Mouse (Mus musculus): ENCODE measurements around the gene Cldn19.

Cldn19 gene

DNA sequence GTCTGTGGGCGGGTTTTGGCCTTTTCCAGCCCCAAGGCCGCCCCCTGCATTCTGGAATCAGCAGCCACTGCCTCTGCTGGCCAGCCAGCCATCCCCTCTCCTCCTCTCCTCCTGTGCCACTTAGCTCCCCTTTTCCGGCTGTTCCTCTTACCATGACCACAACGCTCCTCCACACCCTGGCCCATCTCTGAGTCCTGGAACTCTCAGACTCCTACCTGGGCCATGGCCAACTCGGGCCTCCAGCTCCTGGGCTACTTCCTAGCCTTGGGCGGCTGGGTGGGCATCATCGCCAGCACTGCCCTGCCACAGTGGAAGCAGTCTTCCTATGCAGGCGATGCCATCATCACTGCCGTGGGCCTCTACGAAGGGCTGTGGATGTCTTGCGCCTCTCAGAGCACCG, at the start of gene Cldn19:
Gene Cldn19 (plus strand): TSS at position 64 of the 400 bp plus-strand sequence.
- DNase-seq: no peak

DNA sequence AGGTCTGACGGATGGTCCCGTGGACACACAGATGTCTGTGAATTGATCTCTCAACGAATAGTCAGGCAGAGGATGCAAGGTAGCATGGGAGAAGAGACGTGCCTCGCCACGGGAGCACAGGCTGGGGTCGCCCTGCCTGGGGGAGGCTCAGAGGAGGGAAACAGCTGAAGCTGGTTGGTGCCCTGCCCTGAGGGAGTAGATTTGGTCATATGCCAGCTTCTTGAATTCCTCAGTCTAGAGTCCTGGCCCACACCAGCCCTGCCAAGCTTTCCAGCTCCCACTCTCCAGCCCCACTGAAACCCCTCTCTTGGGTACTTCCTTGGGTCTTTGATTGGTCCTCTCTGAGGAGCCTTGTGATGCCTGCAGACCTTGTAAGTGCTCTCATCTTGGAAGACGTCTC, 38.5 kb upstream of the Cldn19 start:
- DNase-seq: no peak

DNA sequence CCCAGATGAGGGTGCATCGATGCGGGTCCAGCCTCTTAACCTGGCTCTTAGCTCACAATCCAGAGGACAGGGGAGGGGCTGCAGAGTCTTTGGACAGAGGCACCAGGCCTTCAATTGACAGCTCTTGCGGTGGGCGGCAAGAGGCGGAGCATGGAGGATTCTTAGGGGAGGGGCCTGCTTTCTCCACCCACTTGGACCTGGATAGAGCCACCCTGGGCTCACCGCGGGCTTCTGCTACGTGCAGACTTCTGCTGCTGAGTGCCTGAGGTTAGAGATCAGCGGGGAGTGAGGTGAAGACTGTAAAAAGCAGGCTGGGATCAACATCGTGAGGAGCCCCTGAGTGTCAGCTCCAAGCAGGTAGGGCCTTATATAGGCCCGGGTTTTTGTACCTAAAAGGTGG, 37.0 kb upstream of the Cldn19 start, which contains the start of gene Tmem269:
Gene Tmem269 (minus strand): TSS at position 49 of the 400 bp plus-strand sequence.
- DNase-seq: no peak

- DNase-seq: peak; percentile 27 to 41
These were observed 31.5 kb upstream of the Cldn19 start for GRCm38 (mm10) chr4:119223696-119224095.

DNA sequence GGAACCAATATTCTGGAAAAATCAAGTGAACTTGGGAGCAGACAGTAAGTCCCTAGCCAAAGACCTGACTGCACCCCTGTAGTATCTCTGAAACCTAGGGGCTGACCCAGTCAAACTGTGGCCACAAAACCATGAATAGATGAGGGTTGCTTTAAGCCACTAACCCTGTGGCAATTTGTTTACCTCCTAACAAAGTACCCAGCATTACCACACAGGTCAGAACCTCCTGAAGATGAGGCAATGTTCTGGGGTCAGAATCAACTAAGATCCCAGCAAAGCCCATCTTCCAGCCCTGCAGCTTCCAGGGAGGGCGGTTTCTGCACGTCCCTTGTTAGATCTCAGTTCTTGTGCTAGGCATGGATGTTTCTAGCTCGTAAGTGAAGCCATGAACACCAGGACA, 30.7 kb upstream of the Cldn19 start:
- DNase-seq: no peak

- DNase-seq: no peak
These were observed 29.5 kb upstream of the Cldn19 start for GRCm38 (mm10) chr4:119225719-119226118.

GRCm38 (mm10) chr4:119226751-119227150, 28.5 kb upstream of the Cldn19 start:
- DNase-seq: no peak

- peak; percentile 100 for DNase-seq
These were observed 22.6 kb upstream of the Cldn19 start, which contains the start of the genes AU022252 and P3h1 for GRCm38 (mm10) chr4:119232410-119233255. AU022252 (minus strand) TSS chr4:119232712. P3h1 (plus strand) TSS chr4:119232915.

GRCm38 (mm10) chr4:119233256-119233901, 21.8 kb upstream of the Cldn19 start:
- peak in 1 of 2 experiments; percentile 47 for DNase-seq

- no peak for DNase-seq
These were observed 20.9 kb upstream of the Cldn19 start for GRCm38 (mm10) chr4:119234348-119234747.

DNA sequence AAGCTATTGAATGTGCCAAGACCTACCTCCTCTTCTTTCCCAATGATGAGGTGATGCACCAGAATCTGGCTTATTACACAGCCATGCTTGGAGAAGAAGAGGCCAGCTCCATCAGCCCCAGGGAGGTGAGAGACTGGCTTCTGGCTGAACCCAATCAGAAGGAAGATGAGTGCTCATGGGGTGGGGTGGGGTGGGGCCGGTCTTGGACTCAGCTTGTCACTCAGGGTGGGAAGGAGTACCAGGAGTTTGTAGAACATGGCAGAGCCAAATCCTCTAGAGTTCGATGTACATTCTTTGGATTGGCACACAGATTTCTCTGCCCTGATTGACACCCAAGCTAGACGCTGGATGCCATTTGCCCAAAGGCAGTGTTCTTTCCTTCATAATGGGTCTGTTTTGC, 16.6 kb upstream of the Cldn19 start:
- DNase-seq: no peak

GRCm38 (mm10) chr4:119239181-119239682, 16.0 kb upstream of the Cldn19 start:
- peak in 1 of 2 experiments; percentile 33 for DNase-seq

DNA sequence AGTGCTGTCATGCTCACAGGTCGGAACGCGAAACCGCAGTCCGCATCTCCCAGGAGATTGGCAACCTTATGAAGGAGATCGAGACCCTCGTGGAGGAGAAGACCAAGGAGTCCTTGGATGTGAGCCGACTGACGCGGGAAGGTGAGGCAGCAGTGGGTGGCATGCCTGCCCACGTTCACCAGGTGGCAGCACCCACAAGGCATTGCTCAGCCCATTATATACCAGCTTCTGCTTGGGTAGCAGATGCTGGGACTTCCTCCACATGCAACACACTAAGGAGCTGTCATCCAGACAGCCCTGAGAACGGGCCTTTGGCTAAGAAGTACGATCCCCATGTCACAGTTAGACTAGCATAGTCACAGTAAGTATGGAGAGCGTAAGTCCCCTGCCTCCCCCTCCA, 13.6 kb upstream of the Cldn19 start:
- DNase-seq: peak in 1 of 2 experiments; percentile 51

DNA sequence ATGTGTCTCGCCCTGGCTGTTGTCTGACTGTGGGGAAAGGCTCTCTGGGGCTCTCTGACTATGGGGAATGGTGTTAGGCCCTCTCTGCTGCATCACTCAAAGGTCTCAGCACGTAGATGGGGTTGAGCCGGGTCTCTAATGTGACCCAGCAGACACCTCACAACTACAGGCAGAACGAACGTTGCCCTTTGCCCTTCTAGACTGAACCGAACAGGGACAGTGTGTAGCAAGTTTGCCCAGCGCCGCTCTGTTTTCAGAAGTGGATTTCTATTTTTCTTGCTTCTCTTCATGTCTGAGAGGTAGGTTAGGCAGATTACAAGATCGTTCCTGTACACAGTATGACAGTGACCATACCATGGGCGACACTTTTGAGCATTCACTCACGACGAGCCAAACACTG, 12.6 kb upstream of the Cldn19 start:
- DNase-seq: peak in 1 of 2 experiments; percentile 42

DNA sequence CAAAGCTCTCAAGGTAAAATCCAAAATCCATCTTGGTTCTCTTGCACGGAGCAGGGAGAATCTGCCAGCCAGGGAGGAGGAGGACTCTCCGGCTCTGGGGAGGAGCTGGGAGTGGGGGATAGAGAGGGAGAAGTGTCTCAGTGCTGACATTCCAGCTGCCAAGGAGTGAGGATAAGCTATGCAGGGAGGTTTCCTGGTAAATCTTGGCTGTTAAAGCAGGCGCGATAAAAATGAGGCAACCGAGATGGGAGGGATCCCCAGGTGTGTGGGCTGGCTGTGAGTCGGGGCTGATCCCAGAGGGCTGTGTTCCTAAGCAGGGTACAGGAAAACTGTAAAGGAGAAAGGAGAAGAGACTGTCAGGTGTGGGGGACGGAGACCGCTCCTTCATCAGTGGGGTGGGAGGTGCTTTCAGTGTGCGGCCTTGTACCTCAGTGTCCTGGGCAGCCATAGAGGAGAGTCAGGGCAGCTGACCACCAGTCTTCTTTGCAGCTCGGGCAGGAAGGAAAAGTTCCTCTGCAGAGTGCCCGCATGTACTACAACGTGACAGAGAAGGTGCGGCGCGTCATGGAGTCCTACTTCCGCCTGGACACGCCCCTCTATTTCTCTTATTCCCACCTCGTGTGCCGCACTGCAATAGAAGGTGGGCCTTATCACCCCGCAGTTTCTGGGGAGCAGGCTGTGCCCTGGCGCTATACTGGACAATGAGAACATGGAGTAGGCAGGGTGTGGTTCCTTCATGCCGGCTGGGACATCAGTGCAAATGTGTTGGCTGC, 10.6 kb upstream of the Cldn19 start:
- no peak for DNase-seq

DNA sequence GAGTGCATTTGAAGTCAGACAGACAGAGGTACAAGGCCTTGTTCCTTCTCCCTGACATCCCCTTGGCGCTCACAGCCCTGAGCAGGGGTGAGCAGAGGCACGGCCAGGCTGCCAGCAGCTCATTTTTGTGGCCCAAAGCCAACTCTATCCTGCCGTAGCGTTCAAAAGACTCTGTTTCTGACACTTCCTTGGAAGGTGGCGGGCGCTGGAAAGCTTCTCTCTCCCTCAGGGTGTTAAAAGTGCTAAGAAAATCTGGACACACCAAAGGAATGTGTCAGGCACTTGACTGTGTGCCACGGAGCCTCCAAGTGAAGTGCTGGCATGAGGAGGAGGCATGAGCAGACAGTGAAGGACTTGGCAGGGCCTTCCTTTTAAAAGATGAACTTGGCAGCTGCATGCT, 9.7 kb upstream of the Cldn19 start:
- peak in 1 of 2 experiments; percentile 28 for DNase-seq

DNA sequence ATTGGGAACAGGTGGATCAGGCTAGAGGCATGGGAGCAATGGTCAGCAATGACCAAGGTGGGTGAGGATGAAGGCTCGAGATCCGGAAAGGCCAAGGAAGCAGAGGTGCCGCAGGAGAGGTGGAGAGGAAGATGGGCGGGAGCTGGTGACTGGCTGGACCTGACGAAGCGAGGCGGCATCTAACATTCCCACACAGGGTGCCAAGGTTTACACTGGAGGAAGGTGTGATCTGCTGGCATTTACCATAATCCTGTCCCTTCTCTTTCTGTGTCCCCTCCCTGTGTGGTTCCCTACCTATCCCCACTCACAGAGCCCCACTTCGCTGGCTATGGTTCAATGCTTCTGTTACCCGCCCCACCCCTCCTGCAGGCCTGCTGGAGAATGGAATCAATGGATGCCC, 9.3 kb upstream of the Cldn19 start:
- DNase-seq: no peak

DNA sequence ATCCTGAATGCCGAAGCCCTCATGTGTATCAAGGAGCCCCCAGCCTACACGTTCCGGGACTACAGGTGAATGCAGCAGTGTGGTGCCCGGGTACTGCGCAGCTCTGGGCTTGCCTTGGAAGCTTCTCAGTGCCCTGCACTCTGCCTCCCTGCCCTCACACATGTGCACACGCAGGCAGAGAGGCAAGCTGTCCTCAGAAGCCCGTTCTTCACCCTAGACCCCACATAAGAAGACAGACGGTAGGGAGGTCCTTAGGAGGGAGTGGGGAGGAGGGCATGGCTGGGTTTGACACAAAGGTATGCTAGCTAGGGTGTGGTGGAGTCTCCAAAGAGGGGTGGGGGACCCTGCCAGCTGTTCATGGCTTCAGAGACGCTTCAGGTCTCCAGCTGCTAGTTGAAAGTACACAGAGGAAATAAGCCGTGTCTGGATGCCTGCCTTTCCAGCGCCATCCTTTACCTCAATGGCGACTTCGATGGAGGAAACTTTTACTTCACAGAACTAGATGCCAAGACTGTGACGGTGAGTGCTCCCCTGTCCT, 8.5 kb upstream of the Cldn19 start:
- DNase-seq: no peak

DNA sequence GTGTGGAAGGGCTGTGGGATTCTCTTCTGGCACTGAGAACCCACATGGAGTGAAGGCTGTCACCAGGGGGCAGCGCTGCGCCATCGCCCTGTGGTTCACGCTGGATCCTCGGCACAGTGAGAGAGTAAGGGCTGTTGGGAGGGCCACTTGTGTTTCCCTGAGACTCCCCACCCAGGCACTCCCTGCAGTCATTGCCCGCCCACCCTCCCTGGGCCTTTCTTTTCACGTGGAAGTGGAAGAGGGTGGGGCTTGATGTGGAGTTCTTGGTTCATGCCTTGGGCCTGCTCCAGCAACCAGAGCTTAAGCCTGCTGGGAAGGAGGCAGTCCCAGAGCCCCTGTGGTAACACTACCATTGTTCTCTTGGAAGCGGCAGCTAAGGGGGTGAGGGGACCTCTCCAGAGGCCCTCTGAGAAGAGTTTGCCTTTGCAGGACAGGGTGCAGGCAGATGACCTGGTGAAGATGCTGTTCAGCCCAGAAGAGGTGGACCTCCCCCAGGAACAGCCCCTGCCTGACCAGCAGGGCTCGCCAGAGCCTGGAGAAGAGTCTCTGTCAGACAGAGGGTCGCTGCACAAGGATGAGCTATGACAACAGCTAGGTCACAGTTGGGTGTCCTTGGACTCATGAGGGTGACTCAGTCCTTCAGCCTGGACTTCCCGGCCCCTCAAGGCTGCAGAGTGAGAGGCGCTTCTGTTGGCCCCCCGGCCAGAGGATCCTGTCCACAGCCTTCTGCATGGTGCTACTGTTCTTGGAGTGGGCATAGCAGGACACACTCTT, 7.6 kb upstream of the Cldn19 start:
- DNase-seq: peak; percentile 63 to 80

- DNase-seq: no peak
These were observed 6.7 kb upstream of the Cldn19 start for GRCm38 (mm10) chr4:119248407-119248965.

GRCm38 (mm10) chr4:119252025-119252808, 3.0 kb upstream of the Cldn19 start:
- no peak for DNase-seq
